In the genomic region with DNA sequence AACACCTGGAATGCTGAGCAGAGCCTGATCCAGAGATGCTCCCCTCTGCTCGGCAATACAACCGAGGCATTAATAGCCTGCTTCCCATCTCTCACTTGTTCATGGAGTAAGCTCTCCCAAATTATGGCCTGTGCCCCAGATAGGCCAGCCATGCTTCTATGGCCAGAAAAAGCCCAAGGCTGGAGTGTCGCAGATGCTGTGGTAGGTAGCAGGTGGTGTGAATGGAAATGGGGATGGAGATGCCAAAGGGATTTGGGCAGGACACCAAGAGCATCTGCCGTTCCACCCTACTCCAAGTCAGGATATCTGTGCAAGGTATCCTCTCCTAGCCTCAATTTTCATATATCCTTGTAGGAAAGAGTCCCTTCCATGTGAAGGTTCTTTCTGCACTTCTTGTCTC, we compare ENCODE assay signal across 22 mouse cellular contexts.
DNase-seq lines count a peak whose midpoint lies in the region; ATAC-seq lines count a peak whose summit lies in the region.
"Had no signal": no experiment of that assay in that cellular context is flagged by ENCODE, and none has a peak within 500 bp of the region (broad histone marks: within the 10 kb centered on the region; RNA-seq: fewer than 3 reads in every experiment).

No protein-coding gene starts in this region.

- H3K4me1 ChIP-seq in megakaryocyte, embryonic 14.5 days: no peaks in the 10 kb centered on the region
- H3K4me1 ChIP-seq: embryonic facial prominence, embryonic 15.5 days; forebrain, embryonic 10.5 days; heart, embryonic 10.5 days; hindbrain, embryonic 13.5 days; intestine, embryonic 15.5 days; kidney, embryonic 15.5 days had no signal

- peak overlapping the region; percentile 46 for H3K4me3 ChIP-seq in megakaryocyte, embryonic 14.5 days (replicated peaks)
- H3K4me3 ChIP-seq: embryonic facial prominence, embryonic 15.5 days; erythroblast, embryonic 14.5 days; forebrain, embryonic 10.5 days; heart, embryonic 10.5 days; hindbrain, embryonic 13.5 days; intestine, embryonic 15.5 days; kidney, embryonic 15.5 days had no signal

- no peaks in the 10 kb centered on the region for H3K27me3 ChIP-seq in megakaryocyte, embryonic 14.5 days (replicated peaks)
- H3K27me3 ChIP-seq: embryonic facial prominence, embryonic 15.5 days; hindbrain, embryonic 13.5 days; intestine, embryonic 15.5 days; kidney, embryonic 15.5 days had no signal

- peaks cover 15% of the 10 kb centered on the region; the same call in 1 of the 2 replicates for H3K9me3 ChIP-seq in megakaryocyte, embryonic 14.5 days
- H3K9me3 ChIP-seq: embryonic facial prominence, embryonic 15.5 days; forebrain, embryonic 10.5 days; heart, embryonic 10.5 days; hindbrain, embryonic 13.5 days; intestine, embryonic 15.5 days; kidney, embryonic 15.5 days had no signal

- DNase-seq in cerebellum, adult 18-20 months: peak; percentile 11 to 18
- DNase-seq in cerebellum, adult 9-11 months: peak; percentile 35
- no peak for DNase-seq in neural tube, embryonic 10.5 days (ENCODE audit: extremely low spot score, low spot score)
- no peak for DNase-seq in adrenal gland, adult (ENCODE audit: inconsistent age in 2 of 2, low spot score in 1 of 2)
- no peak for DNase-seq in lung, postnatal 4 days
- DNase-seq: adrenal gland, postnatal 36 days; embryo, embryonic 11 days; gastrocnemius, postnatal 10 days; heart, adult 18-20 months; heart, postnatal 14 days; kidney, adult 2 months had no signal

- no peaks in the 10 kb centered on the region for H3K36me3 ChIP-seq in megakaryocyte, embryonic 14.5 days (replicated peaks; ENCODE audit: low read length)
- H3K36me3 ChIP-seq: embryonic facial prominence, embryonic 15.5 days; forebrain, embryonic 10.5 days; heart, embryonic 10.5 days; hindbrain, embryonic 13.5 days; intestine, embryonic 15.5 days; kidney, embryonic 15.5 days had no signal

- no peak for ATAC-seq in megakaryocyte, adult 5-6 weeks (ENCODE audit: poor library complexity, severe bottlenecking)
- ATAC-seq: forebrain, embryonic 14.5 days; hindbrain, postnatal 0 days; intestine, embryonic 15.5 days had no signal

Comparison
In these comparisons a context has a peak if more than half of its experiments do, and no peak if none do; other contexts are left out.
1. DNase-seq: peak in cerebellum, adult 18-20 months (2 of 2) and cerebellum, adult 9-11 months (single experiment); none in neural tube, embryonic 10.5 days (single experiment), adrenal gland, adult (0 of 2) and lung, postnatal 4 days (0 of 2).